Mouse (Mus musculus) liver, embryonic 13.5 days (tissue): ENCODE measurements at regions not wholly inside any gene's neighbourhood (a gene's known extent, or its start where the extent isn't known, plus 50 kb on each side); places are given as distances from the start of the nearest gene placed in this dataset.

Experiments used
- ATAC-seq: fragments of 200-750 bp; cut with Nextera tagmentation; 2 replicates; pipeline ENCODE4 v1.8.0; 2017; ENCODE audit warnings: low read depth, mild to moderate bottlenecking, moderate number of reproducible peaks, moderate library complexity
- DNase-seq: peaks from one replicate; pipeline ENCODE4 v3.0.0; 2022
- H3K27ac ChIP-seq: fragments of 300-500 bp; sonication (generic); 2 replicates; pipeline ENCODE4 v1.5.1; 2015; ENCODE audit warnings: moderate library complexity, mild to moderate bottlenecking, inconsistent platforms
- H3K27me3 ChIP-seq: fragments of 300-500 bp; sonication (generic); 2 replicates; pipeline ENCODE4 v1.6.1; 2015; ENCODE audit warnings: mild to moderate bottlenecking, inconsistent platforms
- H3K36me3 ChIP-seq: fragments of 300-500 bp; sonication (generic); 2 replicates; pipeline ENCODE4 v1.6.1; 2015; ENCODE audit warnings: mild to moderate bottlenecking, inconsistent platforms
- H3K4me1 ChIP-seq: fragments of 300-500 bp; sonication (generic); replicated peaks from 2 replicates; pipeline ENCODE4 v1.6.1; 2015; ENCODE audit warnings: inconsistent platforms
- H3K4me2 ChIP-seq: fragments of 300-500 bp; sonication (generic); 2 replicates; pipeline ENCODE4 v1.6.1; 2015; ENCODE audit warnings: inconsistent platforms, mild to moderate bottlenecking, moderate library complexity
- H3K4me3 ChIP-seq: fragments of 300-500 bp; sonication (generic); replicated peaks from 2 replicates; pipeline ENCODE4 v1.5.1; 2015; ENCODE audit warnings: mild to moderate bottlenecking, inconsistent platforms
- H3K9ac ChIP-seq: fragments of 300-500 bp; sonication (generic); 2 replicates; pipeline ENCODE4 v1.6.1; 2015; ENCODE audit warnings: mild to moderate bottlenecking, inconsistent platforms
- H3K9me3 ChIP-seq: fragments of 300-500 bp; sonication (generic); replicated peaks from 2 replicates; pipeline ENCODE4 v1.6.1; 2016; ENCODE audit warnings: inconsistent platforms
- WGBS: fragments of 180-500 bp; shearing (Covaris S2); methylation state at CpG from one replicate; pipeline ENCODE4 v1.1.7; 2015; ENCODE audit not compliant: insufficient replicate concordance; 5-methylcytosine and 5-hydroxymethylcytosine counted together

DNA sequence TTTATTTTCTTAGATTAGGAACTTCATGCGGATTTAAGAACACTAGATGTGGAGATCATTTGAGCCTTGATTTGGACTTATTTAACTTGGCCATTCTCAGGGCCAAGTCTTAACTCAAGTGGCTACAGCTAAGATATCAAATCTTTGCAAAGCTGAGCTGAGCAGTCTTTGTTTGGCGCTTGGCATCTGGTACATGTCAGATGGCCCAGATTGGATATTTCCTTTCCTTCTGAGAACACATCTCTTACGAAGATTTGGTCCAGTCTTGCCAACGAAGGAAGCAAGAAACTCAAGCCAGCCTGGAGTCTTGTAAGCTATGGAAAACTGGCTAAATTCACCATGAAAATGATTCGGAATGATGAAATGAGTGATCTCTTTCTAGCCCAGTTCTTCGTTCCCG is 59.1 kb upstream of the Cdc42ep3 start:
- H3K36me3 ChIP-seq = no peaks in the 10 kb centered on the region
- no peak overlapping the region for H3K4me3 ChIP-seq
- ATAC-seq = no peak
- H3K27me3 ChIP-seq = no peaks in the 10 kb centered on the region
- H3K9me3 ChIP-seq = no peaks in the 10 kb centered on the region
- H3K4me1 ChIP-seq = no peaks in the 10 kb centered on the region
- H3K9ac ChIP-seq = no peak overlapping the region
- WGBS = 76% methylated on average over 7 of the region's 7 CpGs
- DNase-seq = no peak
- no peak overlapping the region for H3K27ac ChIP-seq
- H3K4me2 ChIP-seq = no peak overlapping the region

GRCm38 (mm10) chr17:79417953-79418352 is 63.1 kb upstream of the Cdc42ep3 start:
- DNase-seq (no peak), ATAC-seq (no peak)
- Histone ChIP-seq H3K4me2 (no peak overlapping the region), H3K9ac (no peak overlapping the region), H3K27ac (no peak overlapping the region), H3K27me3 (no peaks in the 10 kb centered on the region), H3K36me3 (no peaks in the 10 kb centered on the region), H3K4me3 (no peak overlapping the region), H3K9me3 (no peaks in the 10 kb centered on the region), H3K4me1 (no peaks in the 10 kb centered on the region)
- WGBS = 86% methylated on average over 1 of the region's 1 CpGs

GRCm38 (mm10) chr17:79421618-79422017 is 66.7 kb upstream of the Cdc42ep3 start:
- no peak for DNase-seq
- no peaks in the 10 kb centered on the region for H3K9me3 ChIP-seq
- H3K4me3 ChIP-seq = no peak overlapping the region
- H3K4me2 ChIP-seq = no peak overlapping the region
- H3K4me1 ChIP-seq = no peaks in the 10 kb centered on the region
- no peak overlapping the region for H3K27ac ChIP-seq
- no peaks in the 10 kb centered on the region for H3K36me3 ChIP-seq
- H3K27me3 ChIP-seq = no peaks in the 10 kb centered on the region
- no peak for ATAC-seq
- 55% methylated on average over 7 of the region's 7 CpGs for WGBS
- no peak overlapping the region for H3K9ac ChIP-seq

GRCm38 (mm10) chr17:79439182-79439581 is 84.3 kb upstream of the Cdc42ep3 start:
- Histone ChIP-seq H3K27ac (no peak overlapping the region), H3K9me3 (no peaks in the 10 kb centered on the region), H3K4me2 (no peak overlapping the region), H3K9ac (no peak overlapping the region), H3K36me3 (no peaks in the 10 kb centered on the region), H3K27me3 (no peaks in the 10 kb centered on the region), H3K4me1 (no peaks in the 10 kb centered on the region), H3K4me3 (no peak overlapping the region)
- DNase-seq = no peak
- no peak for ATAC-seq

DNA sequence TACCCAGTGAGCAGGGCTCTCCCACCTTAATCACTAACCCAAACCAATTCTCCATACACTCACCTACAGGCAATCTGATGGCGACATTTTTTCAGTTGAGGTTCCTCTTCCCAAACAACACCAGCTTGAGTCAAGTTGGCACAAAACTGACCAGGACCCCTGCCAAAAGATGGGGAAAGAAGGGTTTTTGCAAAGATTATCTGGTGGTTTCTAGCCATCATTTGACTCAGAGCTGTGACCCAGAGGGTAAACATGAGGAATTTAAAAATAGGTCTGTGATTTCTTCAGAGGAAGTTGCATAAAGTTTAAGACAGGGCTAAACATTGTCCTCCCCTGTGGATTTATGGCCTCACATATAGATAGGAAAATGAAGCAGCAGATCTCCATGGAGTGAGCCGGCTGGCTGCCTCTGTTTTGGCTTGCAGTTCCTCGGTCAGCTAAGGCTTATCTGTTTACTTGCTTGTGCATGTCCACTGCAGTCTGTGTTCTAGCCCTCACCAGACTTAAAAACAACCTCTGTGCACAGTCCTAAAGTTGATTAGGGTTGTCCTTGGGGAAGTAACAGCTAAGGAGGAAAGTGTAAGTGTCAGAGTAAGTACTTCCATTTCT is 87.7 kb upstream of the Cdc42ep3 start:
- no peak overlapping the region for H3K9ac ChIP-seq
- no peak overlapping the region for H3K4me3 ChIP-seq
- ATAC-seq (no peak), DNase-seq (no peak)
- H3K27me3 ChIP-seq = no peaks in the 10 kb centered on the region
- H3K36me3 ChIP-seq = no peaks in the 10 kb centered on the region
- H3K4me1 ChIP-seq = no peaks in the 10 kb centered on the region
- H3K27ac ChIP-seq = no peak overlapping the region
- no peak overlapping the region for H3K4me2 ChIP-seq
- H3K9me3 ChIP-seq = no peaks in the 10 kb centered on the region
- WGBS = 49% methylated on average over 3 of the region's 3 CpGs

GRCm38 (mm10) chr17:79447170-79447569 is 92.3 kb upstream of the Cdc42ep3 start:
- DNase-seq (no peak), ATAC-seq (no peak)
- H3K9ac ChIP-seq = no peak overlapping the region

DNA sequence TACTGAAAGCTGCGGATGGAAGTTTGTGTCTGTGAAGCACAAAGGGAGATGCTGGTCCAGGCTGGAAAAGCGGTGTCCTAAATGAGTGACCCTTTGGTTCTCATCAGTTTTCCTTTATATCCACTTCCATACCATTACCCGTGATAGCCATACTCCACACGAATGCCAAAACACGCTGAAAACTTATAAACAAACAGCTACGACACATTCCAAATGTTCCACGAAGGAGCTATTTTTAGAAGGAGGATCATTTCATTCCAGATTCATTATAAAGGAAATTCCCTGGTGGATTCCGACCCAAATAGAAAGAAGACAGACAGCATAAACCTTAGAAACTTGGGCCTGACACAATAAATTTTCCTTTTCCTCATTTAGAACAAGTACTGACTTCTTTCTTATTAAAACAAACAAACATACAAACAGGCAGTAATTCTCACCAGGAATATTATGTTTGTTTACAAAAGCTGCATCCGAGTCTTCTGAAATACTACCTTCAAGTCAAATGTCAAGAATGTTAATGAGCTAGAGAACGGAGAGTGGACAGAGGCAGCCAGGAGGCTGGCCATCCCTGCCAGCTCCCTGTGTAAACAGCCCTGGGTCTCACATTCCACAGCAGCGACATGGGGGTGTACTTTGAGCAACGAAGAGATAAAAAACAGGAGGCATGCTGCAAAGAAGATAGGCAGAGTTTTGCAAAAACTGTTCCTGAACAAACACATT is 96.4 kb upstream of the Cdc42ep3 start:
- WGBS = 46% methylated on average over 12 of the region's 12 CpGs

More at GRCm38 (mm10) chr17:79447170-79447569, 92.3 kb upstream of the Cdc42ep3 start:
- Histone ChIP-seq H3K4me3 (no peak overlapping the region), H3K9me3 (no peaks in the 10 kb centered on the region), H3K4me2 (no peak overlapping the region), H3K4me1 (no peaks in the 10 kb centered on the region), H3K36me3 (no peaks in the 10 kb centered on the region), H3K27ac (no peak overlapping the region), H3K27me3 (no peaks in the 10 kb centered on the region)
- 70% methylated on average over 6 of the region's 6 CpGs for WGBS

GRCm38 (mm10) chr17:79453825-79454224 is 98.9 kb upstream of the Cdc42ep3 start:
- ATAC-seq (no peak), DNase-seq (no peak)
- no peak overlapping the region for H3K4me2 ChIP-seq
- H3K9ac ChIP-seq = no peak overlapping the region
- H3K36me3 ChIP-seq = no peaks in the 10 kb centered on the region
- no peaks in the 10 kb centered on the region for H3K27me3 ChIP-seq
- H3K4me3 ChIP-seq = no peak overlapping the region
- WGBS = 61% methylated on average over 1 of the region's 1 CpGs
- H3K9me3 ChIP-seq = no peaks in the 10 kb centered on the region
- H3K4me1 ChIP-seq = no peaks in the 10 kb centered on the region
- H3K27ac ChIP-seq = no peak overlapping the region

More for the DNA sequence above, 96.4 kb upstream of the Cdc42ep3 start:
- no peaks in the 10 kb centered on the region for H3K4me1 ChIP-seq
- H3K4me3 ChIP-seq = no peak overlapping the region
- H3K27ac ChIP-seq = no peak overlapping the region
- H3K4me2 ChIP-seq = no peak overlapping the region
- H3K9me3 ChIP-seq = no peaks in the 10 kb centered on the region
- no peaks in the 10 kb centered on the region for H3K27me3 ChIP-seq
- ATAC-seq (no peak), DNase-seq (no peak)
- no peaks in the 10 kb centered on the region for H3K36me3 ChIP-seq
- no peak overlapping the region for H3K9ac ChIP-seq

GRCm38 (mm10) chr17:79454526-79454925 is 99.6 kb upstream of the Cdc42ep3 start:
- WGBS = 51% methylated on average over 5 of the region's 5 CpGs
- H3K27ac ChIP-seq = no peak overlapping the region
- H3K36me3 ChIP-seq = no peaks in the 10 kb centered on the region
- ATAC-seq = no peak
- H3K4me3 ChIP-seq = no peak overlapping the region
- H3K4me1 ChIP-seq = no peaks in the 10 kb centered on the region
- H3K4me2 ChIP-seq = no peak overlapping the region
- no peaks in the 10 kb centered on the region for H3K9me3 ChIP-seq
- DNase-seq = no peak
- no peaks in the 10 kb centered on the region for H3K27me3 ChIP-seq
- H3K9ac ChIP-seq = no peak overlapping the region

GRCm38 (mm10) chr17:79455229-79455628 is 100.3 kb upstream of the Cdc42ep3 start:
- H3K9me3 ChIP-seq = no peaks in the 10 kb centered on the region
- no peaks in the 10 kb centered on the region for H3K4me1 ChIP-seq
- ATAC-seq (no peak), DNase-seq (no peak)
- 57% methylated on average over 7 of the region's 7 CpGs for WGBS
- no peak overlapping the region for H3K9ac ChIP-seq
- H3K4me3 ChIP-seq = no peak overlapping the region
- no peak overlapping the region for H3K27ac ChIP-seq
- no peaks in the 10 kb centered on the region for H3K36me3 ChIP-seq
- H3K27me3 ChIP-seq = no peaks in the 10 kb centered on the region
- H3K4me2 ChIP-seq = no peak overlapping the region

GRCm38 (mm10) chr17:79457636-79458035 is 102.7 kb upstream of the Cdc42ep3 start:
- H3K27me3 ChIP-seq = no peaks in the 10 kb centered on the region
- no peaks in the 10 kb centered on the region for H3K9me3 ChIP-seq
- H3K36me3 ChIP-seq = no peaks in the 10 kb centered on the region
- ATAC-seq (no peak), DNase-seq (no peak)
- no peak overlapping the region for H3K4me3 ChIP-seq
- H3K9ac ChIP-seq = no peak overlapping the region
- 39% methylated on average over 5 of the region's 5 CpGs for WGBS
- no peaks in the 10 kb centered on the region for H3K4me1 ChIP-seq
- no peak overlapping the region for H3K4me2 ChIP-seq
- H3K27ac ChIP-seq = no peak overlapping the region

GRCm38 (mm10) chr17:79461681-79462091 is 106.8 kb upstream of the Cdc42ep3 start:
- no peak overlapping the region for H3K27ac ChIP-seq

More at GRCm38 (mm10) chr17:79461681-79462091, 106.8 kb upstream of the Cdc42ep3 start:
- no peaks in the 10 kb centered on the region for H3K27me3 ChIP-seq
- 52% methylated on average over 3 of the region's 3 CpGs for WGBS
- ATAC-seq (no peak), DNase-seq (no peak)
- H3K4me1 ChIP-seq = no peaks in the 10 kb centered on the region
- H3K4me3 ChIP-seq = no peak overlapping the region
- no peak overlapping the region for H3K4me2 ChIP-seq
- no peaks in the 10 kb centered on the region for H3K36me3 ChIP-seq
- no peak overlapping the region for H3K9ac ChIP-seq
- no peaks in the 10 kb centered on the region for H3K9me3 ChIP-seq
